Mouse (Mus musculus): ENCODE data around the gene Gm20894.
"Not testable (repeated sequence)": the region's sequence is repeated elsewhere in the genome, so short reads cannot be mapped to it uniquely, and the experiment has no call there.

Gene Gm20894

GRCm38 (mm10) chrY:28271412-28271811 is at the start of gene Gm20894:
Gm20894 (minus strand) TSS chrY:28271512.
- not testable (repeated sequence) for DNase-seq (ENCODE audit: low spot score in 2 of 2)

All from thymus, postnatal 10 days (tissue).